Mouse (Mus musculus) hindbrain, postnatal 0 days (tissue): ENCODE data around the gene Sec14l1. TPM values are rescaled to one million over a fixed set of nuclear protein-coding genes. Genes with fewer than 3 reads are reported as not detected.

Experiments used
- ATAC-seq: fragments of 200-750 bp; cut with Nextera tagmentation; 2 replicates; pipeline ENCODE4 v1.8.0; 2017; ENCODE audit warnings: mild to moderate bottlenecking, moderate TSS enrichment, moderate library complexity
- DNase-seq: peaks from one replicate; pipeline ENCODE4 v3.0.0-alpha.2; 2015; ENCODE audit warnings: low spot score
- H3K27ac ChIP-seq: fragments of 300-500 bp; sonication (generic); 2 replicates; pipeline ENCODE4 v1.5.1; 2014; ENCODE audit warnings: mild to moderate bottlenecking
- H3K27me3 ChIP-seq: fragments of 300-500 bp; sonication (generic); 2 replicates; pipeline ENCODE4 v1.6.1; 2014; ENCODE audit warnings: low read length, mixed read lengths; ENCODE audit not compliant: insufficient read depth
- H3K36me3 ChIP-seq: fragments of 300-500 bp; sonication (generic); 2 replicates; pipeline ENCODE4 v1.6.1; 2014; ENCODE audit warnings: low read length, mixed read lengths; ENCODE audit not compliant: insufficient read depth
- H3K4me1 ChIP-seq: fragments of 300-500 bp; sonication (generic); 2 replicates; pipeline ENCODE4 v1.6.1; 2014; ENCODE audit warnings: antibody characterized with exemption, low read length, mixed read lengths; ENCODE audit not compliant: insufficient read depth
- H3K4me2 ChIP-seq: fragments of 300-500 bp; sonication (generic); 2 replicates; pipeline ENCODE4 v1.6.1; 2014; ENCODE audit warnings: low read depth, mild to moderate bottlenecking, low read length, moderate library complexity, mixed read lengths
- H3K4me3 ChIP-seq: fragments of 300-500 bp; sonication (generic); 2 replicates; pipeline ENCODE4 v1.5.1; 2014; ENCODE audit warnings: low read length
- H3K9ac ChIP-seq: fragments of 300-500 bp; sonication (generic); replicated peaks from 2 replicates; pipeline ENCODE4 v1.6.1; 2014; ENCODE audit warnings: mild to moderate bottlenecking, low read length, moderate library complexity, mixed read lengths
- H3K9me3 ChIP-seq: fragments of 300-500 bp; sonication (generic); 2 replicates; pipeline ENCODE4 v1.6.1; 2016; ENCODE audit warnings: low read length, mixed read lengths
- CTCF ChIP-seq: IDR thresholded peaks from 2 replicates; pipeline ENCODE4 v1.5.1; 2016; ENCODE audit warnings: antibody characterized with exemption, control low read depth, low read depth
- WGBS: fragments of 180-500 bp; shearing (Covaris S2); extraction: QIAGEN DNeasy Blood & Tissue Kit; methylation state at CpG from one replicate; pipeline ENCODE4 v1.1.7; 2014; 5-methylcytosine and 5-hydroxymethylcytosine counted together
- polyA plus RNA-seq: library from polyadenylated mRNA; unstranded; fragments of >200 nt; fragmentation: Nextera tagmentation; extraction: Ambion mirVana; gene quantifications from 2 replicates; pipeline ENCODE4 v1.2.1, GENCODE M21; 2015
- total RNA-seq: library from RNA; depleted of rRNA; stranded (reverse); fragments of >200 nt; gene quantifications from 2 replicates; pipeline ENCODE4 v1.2.3, GENCODE M21; 2014

The Sec14l1 gene
- total and polyA plus RNA-seq, 2 experiments from 2014 or later = 47.0 to 74.1 TPM

GRCm38 (mm10) chr11:117103523-117103922 lies 11.4 kb upstream of the Sec14l1 start:
- Histone ChIP-seq H3K27ac (peak overlapping the region; percentile 48; the same call in 1 of the 2 replicates), H3K9me3 (no peaks in the 10 kb centered on the region), H3K4me3 (no peak overlapping the region), H3K4me1 (no peaks in the 10 kb centered on the region), H3K36me3 (no peaks in the 10 kb centered on the region), H3K9ac (no peak overlapping the region), H3K27me3 (no peaks in the 10 kb centered on the region), H3K4me2 (no peak overlapping the region)
- ATAC-seq (no peak), DNase-seq (no peak)
- 81% methylated on average over 10 of the region's 10 CpGs for WGBS
- TF ChIP-seq CTCF = no peak

GRCm38 (mm10) chr11:117104044-117104757 lies 10.8 kb upstream of the Sec14l1 start:
- no peak for ATAC-seq
- Histone ChIP-seq H3K36me3 (no peaks in the 10 kb centered on the region), H3K9me3 (no peaks in the 10 kb centered on the region), H3K4me2 (no peak overlapping the region), H3K9ac (no peak overlapping the region), H3K27ac (peak overlapping the region; percentile 48; the same call in 1 of the 2 replicates), H3K4me1 (no peaks in the 10 kb centered on the region), H3K27me3 (no peaks in the 10 kb centered on the region), H3K4me3 (no peak overlapping the region)
- no peak for DNase-seq
- 66% methylated on average over 10 of the region's 10 CpGs for WGBS
- no peak for TF ChIP-seq CTCF

- Histone ChIP-seq H3K4me1 (no peaks in the 10 kb centered on the region), H3K27ac (no peak overlapping the region), H3K9me3 (no peaks in the 10 kb centered on the region), H3K4me3 (no peak overlapping the region), H3K4me2 (no peak overlapping the region), H3K36me3 (no peaks in the 10 kb centered on the region), H3K9ac (no peak overlapping the region), H3K27me3 (no peaks in the 10 kb centered on the region)
- TF ChIP-seq CTCF = no peak
- 80% methylated on average over 3 of the region's 3 CpGs for WGBS
- no peak for ATAC-seq
- no peak for DNase-seq
Observed at GRCm38 (mm10) chr11:117105315-117105714, 9.7 kb upstream of the Sec14l1 start.

GRCm38 (mm10) chr11:117105850-117106249 lies 9.1 kb upstream of the Sec14l1 start:
- no peak overlapping the region for H3K27ac ChIP-seq
- no peak for TF ChIP-seq CTCF
- H3K9ac ChIP-seq = no peak overlapping the region
- no peaks in the 10 kb centered on the region for H3K36me3 ChIP-seq
- H3K4me1 ChIP-seq = no peaks in the 10 kb centered on the region
- WGBS = 90% methylated on average over 7 of the region's 7 CpGs
- DNase-seq = no peak
- ATAC-seq = no peak
- no peak overlapping the region for H3K4me2 ChIP-seq
- no peaks in the 10 kb centered on the region for H3K9me3 ChIP-seq
- H3K27me3 ChIP-seq = no peaks in the 10 kb centered on the region
- H3K4me3 ChIP-seq = no peak overlapping the region

GRCm38 (mm10) chr11:117106633-117107334 lies 8.2 kb upstream of the Sec14l1 start:
- peak; percentile 29; the same call in 1 of the 2 replicates for TF ChIP-seq CTCF
- Histone ChIP-seq H3K4me3 (no peak overlapping the region), H3K27ac (no peak overlapping the region), H3K27me3 (no peaks in the 10 kb centered on the region), H3K36me3 (no peaks in the 10 kb centered on the region), H3K9me3 (no peaks in the 10 kb centered on the region), H3K4me1 (no peaks in the 10 kb centered on the region), H3K9ac (no peak overlapping the region), H3K4me2 (no peak overlapping the region)
- ATAC-seq = no peak
- WGBS = 23% methylated on average over 13 of the region's 13 CpGs
- DNase-seq = peak; percentile 52

- no peak for TF ChIP-seq CTCF
Observed at GRCm38 (mm10) chr11:117107837-117108236, 7.1 kb upstream of the Sec14l1 start.

GRCm38 (mm10) chr11:117108595-117108994 lies 6.4 kb upstream of the Sec14l1 start:
- WGBS = 54% methylated on average over 9 of the region's 9 CpGs
- TF ChIP-seq CTCF = no peak

More at GRCm38 (mm10) chr11:117107837-117108236, 7.1 kb upstream of the Sec14l1 start:
- ATAC-seq (no peak), DNase-seq (no peak)
- Histone ChIP-seq H3K27me3 (no peaks in the 10 kb centered on the region), H3K27ac (no peak overlapping the region), H3K4me1 (no peaks in the 10 kb centered on the region), H3K4me2 (no peak overlapping the region), H3K9ac (no peak overlapping the region), H3K36me3 (no peaks in the 10 kb centered on the region), H3K9me3 (no peaks in the 10 kb centered on the region), H3K4me3 (no peak overlapping the region)
- WGBS = 91% methylated on average over 2 of the region's 2 CpGs

More at GRCm38 (mm10) chr11:117108595-117108994, 6.4 kb upstream of the Sec14l1 start:
- Histone ChIP-seq H3K4me3 (no peak overlapping the region), H3K27ac (no peak overlapping the region), H3K9me3 (no peaks in the 10 kb centered on the region), H3K36me3 (no peaks in the 10 kb centered on the region), H3K27me3 (no peaks in the 10 kb centered on the region), H3K9ac (no peak overlapping the region), H3K4me2 (no peak overlapping the region), H3K4me1 (no peaks in the 10 kb centered on the region)
- DNase-seq (peak; percentile 64), ATAC-seq (no peak)
